In genomic region chr15:10671868-10672267, GRCm38 (mm10) we compare ENCODE assay signal across 12 mouse cellular contexts. TPM values are rescaled to one million over a fixed set of nuclear protein-coding genes. Genes with fewer than 3 reads are reported as not detected.
DNase-seq lines count a peak whose midpoint lies in the region; ATAC-seq lines count a peak whose summit lies in the region.
"Had no signal": no experiment of that assay in that cellular context is flagged by ENCODE, and none has a peak within 500 bp of the region (broad histone marks: within the 10 kb centered on the region; RNA-seq: fewer than 3 reads in every experiment).

No protein-coding gene starts in this region.

- no peak overlapping the region for H3K4me2 ChIP-seq in heart, embryonic 11.5 days
- no peak overlapping the region for H3K4me2 ChIP-seq in lung, embryonic 15.5 days

- peaks cover 18% of the 10 kb centered on the region for H3K4me1 ChIP-seq in heart, embryonic 11.5 days (ENCODE audit: control insufficient read depth, insufficient read depth, low read length)
- peaks cover 42% of the 10 kb centered on the region for H3K4me1 ChIP-seq in lung, embryonic 15.5 days
- H3K4me1 ChIP-seq in midbrain, embryonic 10.5 days: peaks cover 31% of the 10 kb centered on the region

- H3K4me3 ChIP-seq in heart, embryonic 11.5 days (ENCODE audit: low read depth, low read length): no peak overlapping the region
- H3K4me3 ChIP-seq in lung, embryonic 15.5 days: no peak overlapping the region
- no peak overlapping the region for H3K4me3 ChIP-seq in midbrain, embryonic 10.5 days
- H3K4me3 ChIP-seq: hindbrain, embryonic 10.5 days had no signal

- H3K9ac ChIP-seq in heart, embryonic 11.5 days (ENCODE audit: low read depth, low read length): no peak overlapping the region
- no peak overlapping the region for H3K9ac ChIP-seq in lung, embryonic 15.5 days

- no peaks in the 10 kb centered on the region for H3K36me3 ChIP-seq in heart, embryonic 11.5 days (ENCODE audit: control insufficient read depth, insufficient read depth, low read length)
- no peaks in the 10 kb centered on the region for H3K36me3 ChIP-seq in lung, embryonic 15.5 days
- H3K36me3 ChIP-seq in midbrain, embryonic 10.5 days: peaks cover 16% of the 10 kb centered on the region

- no peak overlapping the region for H3K27ac ChIP-seq in heart, embryonic 11.5 days (ENCODE audit: low read depth, low read length)
- peak overlapping the region; percentile 47; the same call in 1 of the 2 replicates for H3K27ac ChIP-seq in lung, embryonic 15.5 days
- no peak overlapping the region for H3K27ac ChIP-seq in midbrain, embryonic 10.5 days (replicated peaks)
- H3K27ac ChIP-seq: hindbrain, embryonic 10.5 days had no signal

- 53% methylated on average over 4 of the region's 4 CpGs for WGBS in heart, embryonic 11.5 days (ENCODE audit: insufficient replicate concordance)
- 30% methylated on average over 4 of the region's 4 CpGs for WGBS in lung, embryonic 15.5 days
- WGBS in midbrain, embryonic 10.5 days: 93% methylated on average over 4 of the region's 4 CpGs

- peaks cover 18% of the 10 kb centered on the region for H3K27me3 ChIP-seq in heart, embryonic 11.5 days (ENCODE audit: control insufficient read depth, insufficient read depth, low read length)
- no peaks in the 10 kb centered on the region for H3K27me3 ChIP-seq in lung, embryonic 15.5 days
- H3K27me3 ChIP-seq in midbrain, embryonic 10.5 days (ENCODE audit: low read depth, poor library complexity, severe bottlenecking): no peaks in the 10 kb centered on the region

- ATAC-seq in heart, embryonic 11.5 days (replicated peaks; ENCODE audit: insufficient number of reproducible peaks, low FRiP score, low TSS enrichment): no peak
- ATAC-seq in lung, embryonic 15.5 days (ENCODE audit: borderline replicate concordance, extremely low read depth, low FRiP score, low TSS enrichment): no peak

- peak; percentile 94 for DNase-seq in heart, adult 11 months
- DNase-seq in ZHBTc4 (ENCODE audit: low read depth, low spot score): peak; percentile 29
- DNase-seq in heart, adult 8-10 months (ENCODE audit: low spot score): peak; percentile 48
- DNase-seq in right cerebral cortex, postnatal 36 days (ENCODE audit: low spot score in 2 of 2): no peak
- DNase-seq in frontal cortex, postnatal 14 days (ENCODE audit: low spot score in 2 of 2): no peak
- DNase-seq in midbrain, embryonic 10.5 days (ENCODE audit: low spot score): no peak
- DNase-seq: cerebellum, adult 8-10 months; kidney, postnatal 4 days; thymus, adult 2 months had no signal

- H3K9me3 ChIP-seq in heart, embryonic 11.5 days (replicated peaks; ENCODE audit: control insufficient read depth, low read length): no peaks in the 10 kb centered on the region
- no peaks in the 10 kb centered on the region for H3K9me3 ChIP-seq in lung, embryonic 15.5 days
- H3K9me3 ChIP-seq in midbrain, embryonic 10.5 days (replicated peaks): no peaks in the 10 kb centered on the region
- H3K9me3 ChIP-seq: hindbrain, embryonic 10.5 days had no signal

RNA-seq across cellular contexts. Expression of gene Rai14, which starts 42.6 kb away (rescaled TPM):
- 30.5 and 30.6 TPM in 2 replicates for polyA plus RNA-seq in heart, embryonic 11.5 days (2014; fragmentation: Nextera tagmentation; extraction: Ambion mirVana)
- 1 to 10 TPM; 3.3 to 4.1 (median 3.6) TPM for total RNA-seq in heart, adult 8-10 months (2022)
- polyA plus RNA-seq in lung, embryonic 15.5 days (2015; fragmentation: Nextera tagmentation; extraction: Ambion mirVana): 60.5 and 69.9 TPM in 2 replicates
- 63.5 and 73.5 TPM in 2 replicates for polyA plus RNA-seq in midbrain, embryonic 10.5 days (2016; fragmentation: Nextera tagmentation; extraction: Ambion mirVana)

Comparison
In these comparisons a context has a peak if more than half of its experiments do, and no peak if none do; other contexts are left out.
1. DNase-seq: peak in heart, adult 11 months (single experiment), ZHBTc4 (single experiment) and heart, adult 8-10 months (single experiment); none in right cerebral cortex, postnatal 36 days (0 of 2), frontal cortex, postnatal 14 days (0 of 2) and midbrain, embryonic 10.5 days (single experiment).